Mouse (Mus musculus) myocyte (in vitro differentiated cells): Measurements from ENCODE around the gene Nr4a2. TPM values are rescaled to one million over a fixed set of nuclear protein-coding genes. Genes with fewer than 3 reads are reported as not detected.

ENCODE experiments used
- H3K27me3 ChIP-seq: one replicate; pipeline ENCODE4 v1.6.1; 2011; ENCODE audit not compliant: control insufficient read depth, insufficient read depth, insufficient read length
- H3K36me3 ChIP-seq: one replicate; pipeline ENCODE4 v1.6.1; 2011; ENCODE audit not compliant: control insufficient read depth, insufficient read depth
- H3K4me2 ChIP-seq: one replicate; pipeline ENCODE4 v1.6.1; 2011; ENCODE audit warnings: low read depth, control low read depth
- H3K4me3 ChIP-seq: one replicate; pipeline ENCODE4 v1.5.1; 2011; ENCODE audit warnings: mild to moderate bottlenecking, control low read depth, moderate library complexity
- H3K79me2 ChIP-seq: one replicate; pipeline ENCODE4 v1.6.1; 2011; ENCODE audit not compliant: control insufficient read depth, insufficient read depth
- H3ac ChIP-seq: one replicate; pipeline ENCODE4 v1.6.1; 2011; ENCODE audit not compliant: control insufficient read depth, insufficient read length
- CEBPB ChIP-seq: IDR thresholded peaks from 2 replicates; pipeline ENCODE4 v1.6.1; 2011; ENCODE audit warnings: mild to moderate bottlenecking, moderate library complexity; ENCODE audit not compliant: poor library complexity, insufficient read depth, severe bottlenecking
- E2F4 ChIP-seq: IDR thresholded peaks from one replicate; pipeline ENCODE4 v1.6.1; 2011; ENCODE audit warnings: mild to moderate bottlenecking, control low read depth, moderate library complexity; ENCODE audit not compliant: insufficient read depth
- MAX ChIP-seq: IDR thresholded peaks from one replicate; pipeline ENCODE4 v1.6.1; 2011; ENCODE audit warnings: low read depth, mild to moderate bottlenecking, control low read depth
- MYOD1 ChIP-seq, 3 experiments: IDR thresholded peaks; one replicate each; pipeline ENCODE4 v1.6.1; 2011; ENCODE audit warnings: control low read depth in 2 of 3, low read depth in 2 of 3, mild to moderate bottlenecking in 2 of 3, moderate library complexity in 1 of 3; ENCODE audit not compliant: insufficient read length in 2 of 3, control insufficient read depth in 1 of 3
- MYOG ChIP-seq, 3 experiments: IDR thresholded peaks; one replicate each; pipeline ENCODE4 v1.6.1; 2011; ENCODE audit warnings: control low read depth in 2 of 3, low read depth in 2 of 3, mild to moderate bottlenecking in 2 of 3; ENCODE audit not compliant: insufficient read length in 2 of 3, control insufficient read depth in 1 of 3, insufficient read depth in 1 of 3
- POLR2A ChIP-seq: IDR thresholded peaks from one replicate; pipeline ENCODE4 v1.6.1; 2011; ENCODE audit warnings: low read depth, mild to moderate bottlenecking, control low read depth, moderate library complexity; ENCODE audit not compliant: insufficient read length
- POLR2AphosphoS2 ChIP-seq: IDR thresholded peaks from one replicate; pipeline ENCODE4 v1.6.1; 2011; ENCODE audit warnings: low read depth, control low read depth; ENCODE audit not compliant: insufficient read length
- REST ChIP-seq: IDR thresholded peaks from one replicate; pipeline ENCODE4 v1.6.1; 2011; ENCODE audit warnings: mild to moderate bottlenecking, control low read depth, moderate library complexity; ENCODE audit not compliant: insufficient read depth, insufficient read length
- SRF ChIP-seq: IDR thresholded peaks from one replicate; pipeline ENCODE4 v1.6.1; 2011; ENCODE audit warnings: low read depth; ENCODE audit not compliant: control insufficient read depth, insufficient read length
- TCF12 ChIP-seq: IDR thresholded peaks from one replicate; pipeline ENCODE4 v1.6.1; 2011; ENCODE audit warnings: mild to moderate bottlenecking, control low read depth; ENCODE audit not compliant: poor library complexity, insufficient read depth, severe bottlenecking
- TCF3 ChIP-seq: IDR thresholded peaks from one replicate; pipeline ENCODE4 v1.6.1; 2011; ENCODE audit warnings: low read depth, control low read depth; ENCODE audit not compliant: insufficient read length
- USF1 ChIP-seq: IDR thresholded peaks from one replicate; pipeline ENCODE4 v1.6.1; 2011; ENCODE audit warnings: low read depth, mild to moderate bottlenecking, control low read depth, moderate library complexity
- polyA plus RNA-seq: library from polyadenylated mRNA; unstranded; fragments of >200 nt; fragmentation: generic; extraction: Trizol; gene quantifications from one replicate; pipeline ENCODE4 v1.2.1, GENCODE M21; 2012; ENCODE audit warnings: missing spikeins

The Nr4a2 gene
- polyA plus RNA-seq, 1 experiment = 1.5 TPM

DNA sequence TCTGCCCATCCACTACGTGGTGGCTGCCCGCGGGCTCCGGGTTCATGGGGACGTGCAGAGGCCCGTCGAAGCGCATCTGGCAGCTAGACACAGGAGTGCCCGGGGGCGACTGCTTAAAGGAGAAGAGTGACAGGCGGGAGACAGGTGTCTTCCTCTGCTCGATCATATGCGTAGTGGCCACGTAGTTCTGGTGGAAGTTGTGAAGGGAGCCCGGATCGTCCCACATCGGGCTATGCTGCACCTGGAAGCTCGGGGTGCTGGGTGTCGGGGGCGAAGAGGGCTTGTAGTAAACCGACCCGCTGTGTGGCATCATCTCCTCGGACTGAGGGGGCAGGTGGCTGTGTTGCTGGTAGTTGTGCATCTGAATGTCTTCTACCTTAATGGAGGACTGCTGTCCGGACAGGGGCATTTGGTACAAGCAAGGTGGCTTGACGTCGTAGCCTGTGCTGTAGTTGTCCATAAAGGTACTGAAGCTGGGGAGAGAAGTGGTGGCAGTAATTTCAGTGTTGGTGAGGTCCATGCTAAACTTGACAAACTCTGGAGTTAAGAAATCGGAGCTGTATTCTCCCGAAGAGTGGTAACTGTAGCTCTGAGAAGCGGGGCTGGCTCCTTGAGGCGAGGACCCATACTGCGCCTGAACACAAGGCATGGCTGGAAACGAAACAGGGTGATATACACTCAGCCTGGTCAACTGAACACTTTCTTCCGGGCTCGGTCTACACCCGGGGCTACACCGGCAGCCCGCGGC lies 11.8 kb downstream of the Nr4a2 start:
- Histone ChIP-seq H3K36me3 (no peaks in the 10 kb centered on the region), H3K4me2 (no peak overlapping the region), H3ac (no peak overlapping the region), H3K4me3 (no peak overlapping the region), H3K27me3 (no peaks in the 10 kb centered on the region), H3K79me2 (no peaks in the 10 kb centered on the region)
- TF ChIP-seq MYOG (IDR thresholded peaks at IDR 0.05; ENCODE audit: control insufficient read depth in 1 of 3, insufficient read depth in 1 of 3, insufficient read length in 2 of 3, low read depth in 2 of 3) = no peak
- no peak for TF ChIP-seq MYOD1 (IDR thresholded peaks at IDR 0.05; ENCODE audit: control insufficient read depth in 1 of 3, insufficient read length in 2 of 3, low read depth in 2 of 3)
- no peak for TF ChIP-seq SRF
- TF ChIP-seq MAX = no peak
- TF ChIP-seq E2F4 = no peak
- TF ChIP-seq REST = no peak
- no peak for TF ChIP-seq USF1
- no peak for TF ChIP-seq TCF3
- TF ChIP-seq POLR2A = no peak
- TF ChIP-seq TCF12 = no peak
- no peak for TF ChIP-seq POLR2AphosphoS2
- no peak for TF ChIP-seq CEBPB

DNA sequence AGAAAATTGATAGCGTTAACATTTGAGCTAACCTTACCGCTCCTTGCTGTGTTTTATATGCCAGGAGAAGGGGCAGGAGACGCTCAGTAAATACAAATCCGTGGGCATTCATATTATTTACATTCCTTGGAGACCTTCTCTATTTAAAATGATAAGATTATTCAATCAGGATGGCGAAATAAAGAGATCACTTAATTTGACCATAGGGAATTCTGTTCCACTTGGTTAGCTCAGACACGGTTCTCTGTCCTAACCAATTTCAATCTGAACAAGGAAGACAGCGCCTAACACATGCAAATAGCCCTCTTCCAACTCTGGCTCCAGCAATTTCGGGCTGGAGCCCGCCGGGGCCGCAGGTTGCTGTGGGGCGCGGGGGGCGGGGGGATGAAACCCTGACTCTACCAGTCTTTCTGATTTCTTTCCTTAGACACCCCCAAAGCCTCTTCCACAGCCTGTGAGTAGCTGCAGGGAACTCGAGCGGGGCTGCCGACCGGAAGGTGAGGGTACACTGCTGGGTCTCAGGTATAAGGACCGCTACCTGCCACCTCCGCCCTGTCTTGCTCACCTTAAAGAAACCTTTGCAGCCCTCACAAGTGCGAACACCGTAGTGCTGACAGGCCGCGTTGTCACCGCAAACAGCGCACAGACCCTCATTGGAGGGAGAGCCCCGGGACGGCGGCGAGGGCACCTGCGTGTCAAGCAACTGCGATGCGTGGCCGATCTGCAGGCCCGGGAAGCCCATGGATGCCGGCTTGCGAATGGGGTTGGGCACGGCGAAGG lies 12.6 kb downstream of the Nr4a2 start:
- no peaks in the 10 kb centered on the region for H3K79me2 ChIP-seq
- no peaks in the 10 kb centered on the region for H3K27me3 ChIP-seq
- TF ChIP-seq MYOD1 (IDR thresholded peaks at IDR 0.05; ENCODE audit: control insufficient read depth in 1 of 3, insufficient read length in 2 of 3, low read depth in 2 of 3) (no peak), TCF3 (no peak), MYOG (IDR thresholded peaks at IDR 0.05; ENCODE audit: control insufficient read depth in 1 of 3, insufficient read depth in 1 of 3, insufficient read length in 2 of 3, low read depth in 2 of 3) (no peak), USF1 (no peak), CEBPB (no peak), REST (no peak), POLR2AphosphoS2 (no peak), MAX (no peak), SRF (no peak), E2F4 (no peak)
- no peak overlapping the region for H3ac ChIP-seq
- no peaks in the 10 kb centered on the region for H3K36me3 ChIP-seq
- no peak overlapping the region for H3K4me2 ChIP-seq
- H3K4me3 ChIP-seq = no peak overlapping the region

DNA sequence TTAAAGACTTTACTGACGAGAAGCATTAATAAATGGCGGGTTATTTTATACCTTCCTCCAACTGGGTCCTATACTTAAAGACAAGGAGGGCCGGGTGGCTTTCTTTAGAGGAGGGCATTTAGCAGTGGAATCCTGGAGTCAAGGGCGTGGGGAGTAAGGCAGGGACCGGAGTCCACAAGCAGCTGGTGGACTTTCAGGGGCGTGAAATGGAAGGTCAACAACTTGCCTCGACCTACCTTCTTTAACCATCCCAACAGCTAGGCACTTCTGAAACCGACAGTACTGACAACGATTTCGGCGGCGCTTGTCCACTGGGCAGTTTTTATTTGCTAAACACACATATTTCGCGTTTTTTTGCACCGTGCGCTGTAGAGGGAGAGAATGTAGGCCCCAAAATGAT lies 13.4 kb downstream of the Nr4a2 start:
- Histone ChIP-seq H3K36me3 (no peaks in the 10 kb centered on the region), H3ac (no peak overlapping the region), H3K27me3 (no peaks in the 10 kb centered on the region), H3K4me2 (no peak overlapping the region), H3K79me2 (no peaks in the 10 kb centered on the region), H3K4me3 (no peak overlapping the region)
- TF ChIP-seq MAX = no peak
- no peak for TF ChIP-seq CEBPB

DNA sequence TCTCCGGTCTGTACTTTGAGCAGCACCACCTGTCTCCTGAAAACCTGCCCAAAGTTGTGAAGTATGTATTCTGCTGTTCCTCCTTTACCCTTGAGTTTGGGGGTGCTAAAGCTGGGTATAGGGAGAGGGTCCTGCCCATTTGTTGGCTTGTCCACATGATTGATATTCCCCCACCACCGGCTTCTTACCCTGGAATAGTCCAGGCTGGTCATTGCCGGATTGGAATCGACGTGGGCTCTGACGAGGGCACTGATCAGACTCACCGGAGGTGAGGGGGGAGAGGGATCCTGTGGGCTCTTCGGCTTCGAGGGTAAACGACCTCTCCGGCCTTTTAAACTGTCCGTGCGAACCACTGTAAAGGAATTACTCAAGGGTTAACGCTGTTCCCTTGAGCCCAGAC lies 13.9 kb downstream of the Nr4a2 start:
- Histone ChIP-seq H3K27me3 (no peaks in the 10 kb centered on the region), H3K79me2 (no peaks in the 10 kb centered on the region)
- TF ChIP-seq MYOD1 (IDR thresholded peaks at IDR 0.05; ENCODE audit: control insufficient read depth in 1 of 3, insufficient read length in 2 of 3, low read depth in 2 of 3) = no peak
- no peak for TF ChIP-seq MAX
- no peak for TF ChIP-seq POLR2AphosphoS2
- no peak for TF ChIP-seq CEBPB
- TF ChIP-seq MYOG (IDR thresholded peaks at IDR 0.05; ENCODE audit: control insufficient read depth in 1 of 3, insufficient read depth in 1 of 3, insufficient read length in 2 of 3, low read depth in 2 of 3) = no peak
- no peak for TF ChIP-seq USF1
- TF ChIP-seq SRF = no peak
- no peak for TF ChIP-seq TCF3
- TF ChIP-seq E2F4 = no peak
- TF ChIP-seq REST = no peak
- no peak for TF ChIP-seq TCF12
- no peak for TF ChIP-seq POLR2A

More for the DNA sequence above, 13.9 kb downstream of the Nr4a2 start:
- no peaks in the 10 kb centered on the region for H3K36me3 ChIP-seq
- H3K4me3 ChIP-seq = no peak overlapping the region
- H3K4me2 ChIP-seq = no peak overlapping the region
- H3ac ChIP-seq = no peak overlapping the region
